Mouse (Mus musculus): ENCODE results near the gene Zkscan16. TPM values are rescaled to one million over a fixed set of nuclear protein-coding genes. Genes with fewer than 3 reads are reported as not detected.

Gene Zkscan16
- polyA plus RNA-seq, 1 experiment from 2014 or later = 2.5 TPM

DNA sequence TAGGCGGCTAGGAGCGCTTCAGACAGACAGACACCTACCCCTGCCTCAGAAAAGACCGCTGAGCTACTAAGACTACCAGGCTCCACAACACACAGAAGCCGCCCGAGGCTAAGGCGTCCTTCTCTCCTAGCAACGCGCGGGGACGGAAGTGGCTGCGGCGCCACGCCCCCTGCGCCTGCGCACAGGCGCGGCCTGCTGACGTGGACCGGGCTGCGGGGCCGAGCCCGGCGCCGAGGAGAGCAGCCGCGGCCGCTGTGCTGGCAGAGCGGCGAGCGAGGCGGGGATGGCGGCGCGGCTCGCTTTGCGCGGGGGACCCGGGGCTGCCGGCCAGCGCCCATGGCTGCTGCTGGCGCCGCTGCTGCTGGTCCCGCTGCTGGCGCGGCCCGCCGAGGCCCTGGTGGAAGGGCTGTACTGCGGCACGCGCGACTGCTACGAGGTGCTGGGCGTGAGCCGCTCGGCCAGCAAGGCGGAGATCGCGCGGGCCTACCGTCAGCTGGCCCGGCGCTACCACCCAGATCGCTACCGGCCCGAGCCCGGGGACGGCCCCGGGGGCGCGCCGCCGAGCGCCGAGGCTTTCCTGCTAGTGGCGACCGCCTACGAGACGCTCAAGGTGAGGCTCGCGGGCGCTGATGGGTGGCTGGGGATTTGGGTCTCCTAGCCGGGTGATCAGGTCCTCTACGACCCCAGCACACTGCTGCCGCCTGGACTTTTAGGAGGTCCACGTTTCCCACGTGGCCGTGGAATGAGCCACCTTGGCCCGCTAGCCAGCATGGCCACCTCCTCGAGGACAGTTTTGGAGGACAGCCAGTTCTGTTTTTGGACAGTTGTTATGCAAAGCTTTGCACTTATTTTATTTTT, 59.7 kb downstream of the Zkscan16 start, which contains the start of gene Gm20503:
Gene Gm20503 (plus strand): TSS at position 263 of the 858 bp plus-strand sequence.
- Histone ChIP-seq H3K4me2 (ENCODE audit: low read depth, low read length) (peak within 1 kb of the TSS; percentile 87), H3K9me3 (ENCODE audit: control insufficient read depth, low read length) (no peaks in the 10 kb centered on the region), H3K4me3 (ENCODE audit: low read depth, low read length) (peak within 1 kb of the TSS; percentile 89), H3K36me3 (ENCODE audit: control insufficient read depth, insufficient read depth, low read length) (no peaks in the 10 kb centered on the region), H3K27me3 (ENCODE audit: control insufficient read depth, insufficient read depth, low read length) (no peaks in the 10 kb centered on the region), H3K27ac (ENCODE audit: low read depth, low read length) (peak within 1 kb of the TSS; percentile 89), H3K9ac (replicated peaks; ENCODE audit: low read depth, low read length) (peak within 1 kb of the TSS; percentile 93), H3K4me1 (ENCODE audit: control insufficient read depth, insufficient read depth, low read length) (peaks cover 14% of the 10 kb centered on the region)
- under 1% methylated on average over 54 of the region's 89 CpGs for WGBS
- peak; percentile 99 for ATAC-seq (ENCODE audit: low read depth)

- H3K9me3 ChIP-seq (ENCODE audit: control insufficient read depth, low read length) = no peaks in the 10 kb centered on the region
- peaks cover 14% of the 10 kb centered on the region for H3K4me1 ChIP-seq (ENCODE audit: control insufficient read depth, insufficient read depth, low read length)
- H3K27me3 ChIP-seq (ENCODE audit: control insufficient read depth, insufficient read depth, low read length) = no peaks in the 10 kb centered on the region
- H3K4me3 ChIP-seq (ENCODE audit: low read depth, low read length) = peak overlapping the region; percentile 89
- peak overlapping the region; percentile 93 for H3K9ac ChIP-seq (replicated peaks; ENCODE audit: low read depth, low read length)
- no peaks in the 10 kb centered on the region for H3K36me3 ChIP-seq (ENCODE audit: control insufficient read depth, insufficient read depth, low read length)
- WGBS = 33% methylated on average over 7 of the region's 7 CpGs
- peak overlapping the region; percentile 87 for H3K4me2 ChIP-seq (ENCODE audit: low read depth, low read length)
- H3K27ac ChIP-seq (ENCODE audit: low read depth, low read length) = no peak overlapping the region; the same call in 1 of the 2 replicates
- ATAC-seq (ENCODE audit: low read depth) = no peak
Measured at GRCm38 (mm10) chr4:59003806-59004200, 60.4 kb downstream of the Zkscan16 start.

DNA sequence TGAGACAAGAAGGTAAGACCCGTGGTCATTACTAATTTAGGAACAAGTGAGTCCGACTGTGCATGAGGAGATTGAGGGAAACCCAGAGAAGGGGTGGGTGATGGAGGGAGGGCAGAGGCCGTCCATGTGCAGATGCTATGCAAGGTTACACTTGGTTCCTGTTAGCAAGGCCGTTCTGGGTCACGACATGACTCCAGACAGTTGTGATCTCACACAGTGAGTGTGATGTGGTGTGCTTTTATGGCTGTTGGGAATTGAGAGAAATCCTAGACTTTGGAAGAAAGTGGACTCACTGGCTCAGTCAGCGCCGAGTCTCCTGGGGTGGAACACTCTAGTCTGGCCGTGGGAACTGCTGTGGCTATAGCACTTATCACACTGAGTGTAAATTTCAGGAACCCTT, 62.8 kb downstream of the Zkscan16 start:
- Histone ChIP-seq H3K27me3 (ENCODE audit: control insufficient read depth, insufficient read depth, low read length) (no peaks in the 10 kb centered on the region), H3K27ac (ENCODE audit: low read depth, low read length) (no peak overlapping the region), H3K4me2 (ENCODE audit: low read depth, low read length) (no peak overlapping the region), H3K36me3 (ENCODE audit: control insufficient read depth, insufficient read depth, low read length) (no peaks in the 10 kb centered on the region), H3K9ac (replicated peaks; ENCODE audit: low read depth, low read length) (no peak overlapping the region), H3K4me3 (ENCODE audit: low read depth, low read length) (no peak overlapping the region), H3K9me3 (ENCODE audit: control insufficient read depth, low read length) (no peaks in the 10 kb centered on the region), H3K4me1 (ENCODE audit: control insufficient read depth, insufficient read depth, low read length) (peaks cover 14% of the 10 kb centered on the region)
- ATAC-seq (ENCODE audit: low read depth) = no peak
- 72% methylated on average over 8 of the region's 8 CpGs for WGBS

DNA sequence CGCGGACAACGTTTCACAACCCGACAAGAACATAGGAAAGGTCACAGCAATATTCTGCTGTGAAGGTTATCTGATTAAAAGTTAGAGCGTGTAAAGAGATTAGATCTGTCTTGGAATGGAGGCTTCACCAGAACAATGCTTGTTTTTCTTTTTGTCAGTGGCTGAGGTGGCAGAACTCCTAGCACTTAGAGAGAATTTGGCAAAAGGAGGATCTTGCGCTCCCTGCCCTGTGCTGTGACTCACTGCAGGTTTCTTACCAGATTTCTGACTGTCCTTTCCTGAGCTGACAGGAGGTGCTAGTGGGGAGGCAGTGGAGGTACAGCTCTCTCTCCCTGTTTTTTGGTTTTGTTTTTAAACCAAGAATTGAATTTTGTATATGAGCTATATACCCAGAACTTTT, 63.6 kb downstream of the Zkscan16 start:
- H3K4me1 ChIP-seq (ENCODE audit: control insufficient read depth, insufficient read depth, low read length) = peaks cover 14% of the 10 kb centered on the region
- ATAC-seq (ENCODE audit: low read depth) = no peak
- no peak overlapping the region for H3K27ac ChIP-seq (ENCODE audit: low read depth, low read length)
- no peaks in the 10 kb centered on the region for H3K36me3 ChIP-seq (ENCODE audit: control insufficient read depth, insufficient read depth, low read length)
- 87% methylated on average over 6 of the region's 6 CpGs for WGBS
- H3K9me3 ChIP-seq (ENCODE audit: control insufficient read depth, low read length) = no peaks in the 10 kb centered on the region
- H3K27me3 ChIP-seq (ENCODE audit: control insufficient read depth, insufficient read depth, low read length) = no peaks in the 10 kb centered on the region
- no peak overlapping the region for H3K9ac ChIP-seq (replicated peaks; ENCODE audit: low read depth, low read length)
- no peak overlapping the region for H3K4me2 ChIP-seq (ENCODE audit: low read depth, low read length)
- H3K4me3 ChIP-seq (ENCODE audit: low read depth, low read length) = no peak overlapping the region

Other genes starting within 250 kb of the Zkscan16 start
- gene Olfr267, start 155.9 kb upstream of the Zkscan16 start, polyA plus RNA-seq (2014; fragmentation: Nextera tagmentation; extraction: Ambion mirVana) = 0.21 TPM in 1 of 2 replicates, not detected in the other
- 55.7 and 58.6 TPM in 2 replicates for gene Ecpas, start 30.9 kb upstream of the Zkscan16 start, polyA plus RNA-seq (2014; fragmentation: Nextera tagmentation; extraction: Ambion mirVana)
- gene Ptgr1, start 43.5 kb downstream of the Zkscan16 start, polyA plus RNA-seq (2014; fragmentation: Nextera tagmentation; extraction: Ambion mirVana) = 3.6 and 3.7 TPM in 2 replicates
- gene Dnajc25, start 51.4 kb downstream of the Zkscan16 start, polyA plus RNA-seq (2014; fragmentation: Nextera tagmentation; extraction: Ambion mirVana) = 6.9 and 7.4 TPM in 2 replicates
- 8.4 and 10.2 TPM in 2 replicates for gene Gm20503, start 59.6 kb downstream of the Zkscan16 start, polyA plus RNA-seq (2014; fragmentation: Nextera tagmentation; extraction: Ambion mirVana)
- gene Gng10, start 91.5 kb downstream of the Zkscan16 start, polyA plus RNA-seq (2014; fragmentation: Nextera tagmentation; extraction: Ambion mirVana) = 197 and 226 TPM in 2 replicates
- gene AI481877, start 195.4 kb downstream of the Zkscan16 start, polyA plus RNA-seq (2014; fragmentation: Nextera tagmentation; extraction: Ambion mirVana) = 0.05 TPM in 1 of 2 replicates, not detected in the other
- gene Ugcg, start 245.6 kb downstream of the Zkscan16 start, polyA plus RNA-seq (2014; fragmentation: Nextera tagmentation; extraction: Ambion mirVana) = 25.9 and 26.6 TPM in 2 replicates

Measured in neural tube, embryonic 14.5 days (tissue).